Mouse (Mus musculus) left cerebral cortex, postnatal 25 days (tissue): ENCODE measurements around the gene Gabrb1. TPM values are rescaled to one million over a fixed set of nuclear protein-coding genes. Genes with fewer than 3 reads are reported as not detected.

Experiments
- DNase-seq, 2 experiments: peaks; one replicate each; pipeline ENCODE4 v3.0.0; 2022; ENCODE audit warnings: low spot score in 2 of 2, mixed read lengths in 1 of 2
- intact Hi-C: fragments of 180-260 bp; cut with DNase I; formaldehyde crosslinking; loops from one replicate; pipeline ENCODE4 v1.15.1; 2025
- total RNA-seq, 2 experiments: library from RNA; stranded (reverse); gene quantifications; 2 replicates each; pipeline ENCODE4 v1.2.3; 2021

The Gabrb1 gene
- 10 to 100 TPM; 88.3 to 97.0 TPM for total RNA-seq

DNA sequence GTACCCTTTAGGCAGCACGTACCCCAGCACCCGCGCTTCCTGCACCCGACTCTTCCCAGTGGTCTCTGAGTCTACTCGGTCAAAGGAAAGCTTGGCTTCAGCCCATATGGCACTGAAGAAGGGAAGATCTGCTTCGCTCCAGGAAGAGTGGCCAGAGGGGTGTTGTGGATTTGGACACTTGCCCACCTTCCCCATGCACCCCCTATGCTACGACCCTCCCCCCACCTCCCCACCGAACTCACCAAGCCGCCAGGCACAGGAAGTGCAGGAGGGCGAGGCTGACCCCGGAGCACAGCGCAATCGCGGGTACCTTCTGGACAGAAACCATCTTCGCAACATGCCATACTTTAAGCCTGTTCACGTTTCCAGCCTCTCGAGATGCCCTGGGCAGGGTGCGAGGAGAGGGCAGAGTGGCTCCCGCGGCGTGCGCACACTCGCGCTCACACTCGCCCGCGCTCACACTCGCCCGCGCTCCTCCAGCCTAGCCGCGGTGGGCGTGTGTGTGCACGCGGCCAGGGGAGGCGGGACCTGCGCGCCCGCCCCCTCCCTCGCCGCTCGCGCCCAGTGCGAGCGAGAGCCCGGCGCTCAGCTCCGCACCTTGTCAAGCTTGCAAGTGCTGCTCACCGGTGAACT, at the start of gene Gabrb1:
Gene Gabrb1 (plus strand): TSS at position 632 of the 633 bp plus-strand sequence.
- DNase-seq = peak; percentile 73 to 77
- intact Hi-C loops = loop anchor here (2.0 to 10.0 kb wide), 4 partner anchors 43 to 437 kb away; no protein-coding TSS in a partner anchor

DNA sequence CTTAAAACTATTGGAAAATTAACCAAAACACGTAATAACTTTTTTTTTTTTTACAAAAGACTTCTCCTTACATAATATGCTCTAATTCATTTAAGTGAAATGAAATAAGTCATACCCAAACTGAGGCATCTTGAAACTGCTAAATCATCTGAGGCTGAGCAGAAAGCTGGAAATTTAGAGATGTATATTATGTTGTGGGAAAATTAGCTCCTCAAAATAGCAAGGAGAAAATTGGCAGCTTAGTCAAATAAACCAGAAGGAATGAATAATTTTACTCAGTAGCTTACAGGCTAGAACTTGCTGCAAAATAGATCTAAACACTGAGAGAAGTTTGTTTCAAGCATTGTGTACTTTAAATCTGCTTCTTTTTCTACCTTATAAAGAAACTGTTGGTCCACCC, 49.2 kb upstream of the Gabrb1 start:
- intact Hi-C loops = no loop called here
- peak in 1 of 2 experiments; percentile 54 for DNase-seq

DNA sequence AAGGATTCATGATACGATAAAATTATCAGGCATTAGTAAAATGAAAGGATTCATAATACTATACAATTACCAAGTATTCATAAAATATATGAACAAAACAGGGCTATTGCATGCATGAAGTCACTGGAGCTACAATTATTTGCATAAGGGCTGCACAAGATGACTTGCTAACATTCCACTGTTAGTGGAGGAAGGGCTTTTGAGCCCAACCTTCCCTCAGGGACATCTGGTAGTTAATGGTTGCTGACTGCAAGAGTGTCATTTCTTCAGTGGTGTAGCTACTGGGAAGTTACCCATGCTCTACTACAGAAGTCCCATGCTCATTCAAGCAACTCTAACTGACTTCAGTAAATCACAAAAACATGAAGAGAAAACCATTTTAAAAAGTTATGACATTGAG, 43.6 kb upstream of the Gabrb1 start:
- DNase-seq = no peak
- intact Hi-C loops = no loop called here

DNA sequence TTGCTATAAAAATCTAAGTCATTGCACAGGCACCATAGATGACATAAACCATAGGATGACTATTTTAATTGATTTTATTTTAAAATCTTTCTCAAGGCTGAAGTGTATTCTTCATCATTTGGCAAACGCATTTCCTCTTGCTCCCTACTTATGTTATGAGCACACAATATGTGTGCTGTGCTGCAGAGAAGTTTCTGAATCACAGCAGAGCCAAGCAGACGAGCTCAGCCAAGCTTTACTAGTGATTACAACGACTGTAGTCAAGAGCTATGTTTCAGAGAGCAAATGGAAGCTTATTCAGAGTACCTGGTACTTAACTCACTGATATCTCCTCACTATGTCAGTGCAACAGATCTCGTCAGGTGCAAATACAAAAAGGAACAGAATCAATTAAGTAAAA, 41.2 kb upstream of the Gabrb1 start:
- intact Hi-C loops = no loop called here

DNA sequence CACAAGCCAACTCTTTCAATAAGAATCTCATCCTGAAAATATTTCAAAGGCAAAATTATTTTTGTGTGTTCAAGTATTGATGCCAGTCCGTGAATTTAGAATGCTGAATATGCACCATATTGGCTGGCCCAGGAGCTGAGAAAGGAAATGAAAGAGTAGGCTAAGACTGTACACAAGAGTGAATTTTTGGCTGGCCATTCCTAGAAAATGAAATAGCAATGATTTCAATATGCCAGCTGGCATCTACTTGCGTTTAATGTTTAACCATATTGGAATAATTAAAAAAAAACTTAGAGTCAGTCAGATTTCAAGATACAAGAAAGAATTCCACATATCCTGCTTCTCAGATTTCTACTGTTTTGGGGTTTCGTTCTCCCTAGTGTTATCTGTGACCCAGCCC, 30.1 kb upstream of the Gabrb1 start:
- no peak for DNase-seq
- intact Hi-C loops = no loop called here

More for the DNA sequence above, 41.2 kb upstream of the Gabrb1 start:
- DNase-seq = no peak

DNA sequence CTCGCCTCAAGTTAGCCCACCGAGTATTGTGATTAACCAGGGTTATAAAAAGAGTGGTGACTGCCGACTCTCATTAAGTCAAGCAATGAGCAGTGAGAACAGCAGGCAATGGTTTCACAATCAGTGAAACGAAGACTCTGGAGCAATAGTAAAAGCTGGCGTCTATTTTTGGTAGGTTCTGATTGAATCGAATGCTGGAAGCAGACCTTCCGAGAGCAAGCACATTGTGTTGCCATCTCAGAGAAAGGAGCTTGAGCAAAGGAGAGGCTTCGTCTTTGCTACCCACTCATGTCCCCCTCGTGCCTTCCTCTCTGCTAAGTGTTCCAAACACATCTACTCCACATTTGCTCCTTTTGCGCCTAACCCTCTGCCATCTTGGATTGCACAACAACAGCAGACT, 18.1 kb upstream of the Gabrb1 start:
- no peak for DNase-seq
- intact Hi-C loops = no loop called here

GRCm38 (mm10) chr5:71648108-71648507, 9.8 kb upstream of the Gabrb1 start:
- intact Hi-C loops = no loop called here
- peak in 1 of 2 experiments; percentile 22 for DNase-seq

DNA sequence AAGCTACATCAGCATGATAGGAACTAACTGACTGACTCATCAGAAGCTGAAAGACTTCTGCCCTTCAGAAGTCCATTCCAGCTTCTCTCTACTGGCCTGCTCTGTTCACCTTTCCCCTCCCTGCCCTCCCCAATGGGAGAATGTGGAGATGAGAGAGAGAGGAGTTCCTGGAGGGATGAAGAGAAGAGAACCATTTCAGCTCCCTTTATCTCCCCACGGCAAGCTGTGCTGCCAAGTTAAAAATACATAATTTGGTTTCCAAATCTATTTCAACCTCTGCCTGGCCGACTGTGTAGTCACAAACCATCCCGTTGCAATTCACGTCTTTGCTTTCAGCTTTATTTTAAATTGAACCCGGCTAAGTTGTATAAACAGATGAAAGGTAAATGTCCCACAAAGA, 3.9 kb upstream of the Gabrb1 start:
- DNase-seq = peak in 1 of 2 experiments; percentile 68
- intact Hi-C loops = loop anchor here (10.0 kb wide), 1 partner anchor 441 kb away; no protein-coding TSS in a partner anchor

DNA sequence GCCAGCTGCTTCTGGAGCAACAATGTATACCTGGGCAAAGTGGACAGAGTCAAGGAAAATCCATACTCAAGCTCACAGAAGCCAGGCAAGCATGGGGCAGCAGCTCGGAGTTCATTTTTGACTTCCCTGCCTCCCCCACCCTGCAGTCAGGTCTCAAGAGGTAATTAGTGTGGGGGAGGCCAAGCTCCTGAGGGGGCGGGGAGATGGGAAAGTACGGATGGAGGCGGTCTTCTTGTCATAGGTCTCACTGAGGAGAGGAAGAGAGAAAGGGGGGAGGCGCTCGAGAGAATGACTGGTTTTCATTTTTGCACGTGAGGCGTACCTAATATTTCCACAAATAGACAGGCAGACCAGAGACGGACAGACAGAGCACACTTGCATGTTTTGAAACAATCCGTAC, 1.1 kb upstream of the Gabrb1 start:
- peak; percentile 61 to 67 for DNase-seq
- intact Hi-C loops = loop anchor here (1.0 to 10.0 kb wide), 5 partner anchors 44 to 438 kb away; no protein-coding TSS in a partner anchor

DNA sequence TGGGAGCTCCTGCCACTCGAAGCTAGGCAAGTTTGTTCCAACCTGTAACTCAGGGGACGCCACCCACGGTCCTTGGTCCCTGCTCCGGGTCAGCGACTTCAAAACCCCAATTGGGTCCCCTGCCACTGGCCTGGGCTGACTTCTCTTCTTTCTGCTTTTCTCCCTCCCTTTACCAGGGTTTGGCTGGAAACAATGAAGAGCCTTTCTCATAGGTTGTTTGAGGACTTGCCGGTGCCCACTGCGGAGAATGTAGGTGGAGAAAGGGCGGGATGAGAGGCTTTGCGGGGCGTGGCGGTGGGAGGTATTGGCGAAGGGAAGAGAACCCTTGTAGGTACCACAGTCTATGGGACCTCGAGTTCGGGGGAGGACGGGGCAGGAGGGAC, 193 bp downstream of the Gabrb1 start, which contains the start of gene Gabra4:
Gene Gabra4 (minus strand): TSS at position 194 of the 383 bp plus-strand sequence.
- intact Hi-C loops = loop anchor here (5.0 to 10.0 kb wide), 3 partner anchors 259 to 437 kb away; no protein-coding TSS in a partner anchor
- DNase-seq = peak in 1 of 2 experiments; percentile 51

- DNase-seq = peak in 1 of 2 experiments; percentile 43
- intact Hi-C loops = loop anchor here (5.0 kb wide), 1 partner anchor 163 kb away; no protein-coding TSS in a partner anchor
Observed at GRCm38 (mm10) chr5:71665593-71665992, 7.7 kb downstream of the Gabrb1 start.

- intact Hi-C loops = loop anchor here (2.0 to 10.0 kb wide), 2 partner anchors 43 to 195 kb away; no protein-coding TSS in a partner anchor
- peak; percentile 76 to 83 for DNase-seq
Observed at GRCm38 (mm10) chr5:71699696-71700467, 42.0 kb downstream of the Gabrb1 start.

DNA sequence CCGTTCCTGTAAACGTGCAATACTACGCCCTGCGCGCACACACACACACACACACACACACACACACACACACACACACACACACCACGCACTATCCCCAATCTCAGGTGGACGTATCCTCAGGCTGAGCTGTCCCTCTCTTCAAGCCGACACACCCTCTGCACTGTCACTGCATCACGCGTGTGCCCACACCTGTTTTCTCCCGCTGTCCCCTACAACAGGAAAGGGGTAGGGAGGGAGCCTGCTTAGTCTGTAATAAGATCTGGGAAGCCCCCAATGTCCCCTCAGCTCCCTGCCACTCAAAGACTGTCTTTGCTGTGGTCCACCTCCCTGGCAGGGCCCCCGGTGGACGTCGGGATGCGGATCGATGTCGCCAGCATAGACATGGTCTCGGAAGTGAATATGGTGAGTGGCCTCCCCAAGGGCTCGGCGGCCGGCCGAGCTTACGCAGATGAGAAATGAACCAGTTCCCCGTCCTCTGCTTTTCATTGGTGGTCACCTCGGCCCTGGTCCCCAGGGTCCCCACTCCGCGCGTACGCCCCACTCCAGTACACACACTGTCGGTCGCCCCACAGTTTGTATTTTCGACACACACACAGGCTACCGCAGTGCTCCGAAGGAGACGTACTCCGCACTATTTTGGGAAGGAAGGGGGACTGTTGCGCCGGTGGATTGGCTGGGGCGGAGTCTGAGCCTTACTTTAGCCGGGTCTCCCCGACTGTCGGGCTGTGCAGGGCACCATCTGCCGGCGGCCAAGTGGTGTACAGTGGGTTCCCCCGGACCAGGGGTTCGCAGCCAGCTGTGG, 42.8 kb downstream of the Gabrb1 start:
- peak; percentile 76 to 78 for DNase-seq
- intact Hi-C loops = loop anchor here (2.0 to 10.0 kb wide), 2 partner anchors 44 to 196 kb away; no protein-coding TSS in a partner anchor

DNA sequence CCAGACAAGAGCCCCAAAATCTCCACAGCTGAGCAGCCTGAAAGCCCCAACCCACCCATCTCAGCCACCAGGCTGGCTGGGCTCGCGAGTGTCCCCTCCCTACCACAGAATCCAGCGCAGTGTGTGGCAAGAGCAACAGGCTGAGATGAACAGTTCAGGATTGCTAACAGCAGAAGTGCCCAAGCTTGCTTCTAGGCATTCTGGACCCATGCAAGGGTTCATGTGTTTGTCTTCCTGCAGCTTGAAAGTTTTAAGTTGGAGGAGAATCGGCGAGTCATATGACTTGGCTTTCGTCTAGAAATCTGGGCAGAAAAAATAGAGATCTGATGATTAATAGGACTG, 43.3 kb downstream of the Gabrb1 start:
- intact Hi-C loops = loop anchor here (2.0 to 10.0 kb wide), 2 partner anchors 44 to 196 kb away; no protein-coding TSS in a partner anchor
- no peak for DNase-seq

DNA sequence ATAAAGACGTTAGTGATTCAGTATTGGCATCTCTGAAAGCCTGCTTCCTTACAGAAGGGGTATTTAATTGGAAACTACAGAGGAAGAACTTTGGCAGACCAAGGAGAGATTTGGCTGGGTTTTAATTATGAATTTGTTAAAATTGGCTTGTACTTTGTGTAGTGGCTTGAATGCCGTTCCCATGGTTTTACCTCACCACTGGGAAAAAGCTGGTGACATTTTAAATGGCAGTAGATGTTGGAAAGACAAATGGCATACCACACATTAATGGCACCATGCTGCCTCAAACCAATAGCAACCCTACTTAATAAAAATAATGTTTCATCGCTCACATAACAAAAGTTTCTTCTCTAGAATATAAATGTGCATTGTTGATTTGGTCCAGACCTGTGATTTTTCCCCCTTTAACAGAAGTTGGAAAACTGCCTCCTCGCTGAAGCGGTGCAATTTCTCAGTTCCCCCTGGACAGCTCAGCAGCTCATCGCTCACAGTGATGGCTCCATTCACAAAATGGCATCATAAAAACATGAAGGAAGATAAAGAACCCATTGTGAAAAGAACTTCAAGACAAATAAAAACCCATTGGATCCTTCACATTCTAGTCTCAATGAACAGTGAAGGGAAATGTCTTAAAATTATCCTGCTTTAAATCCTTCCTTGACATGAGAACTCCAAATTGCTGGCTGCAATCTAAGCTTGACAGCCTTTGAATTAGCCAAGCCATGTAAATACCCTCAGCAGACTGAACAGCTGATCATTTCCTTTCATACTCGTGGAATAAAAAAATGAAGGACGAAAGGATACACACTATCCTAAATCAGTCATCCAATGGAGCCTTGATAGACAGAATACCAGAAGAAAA, 75.2 kb downstream of the Gabrb1 start:
- DNase-seq = peak in 1 of 2 experiments; percentile 46
- intact Hi-C loops = no loop called here

- peak in 1 of 2 experiments; percentile 30 for DNase-seq
- intact Hi-C loops = no loop called here
Observed at GRCm38 (mm10) chr5:71747411-71747810, 89.5 kb downstream of the Gabrb1 start.

- intact Hi-C loops = no loop called here
Observed at GRCm38 (mm10) chr5:71753966-71754365, 96.1 kb downstream of the Gabrb1 start.

GRCm38 (mm10) chr5:71761105-71761504, 103.2 kb downstream of the Gabrb1 start:
- intact Hi-C loops = no loop called here
- peak; percentile 18 to 23 for DNase-seq

More at GRCm38 (mm10) chr5:71753966-71754365, 96.1 kb downstream of the Gabrb1 start:
- no peak for DNase-seq
